Mouse (Mus musculus) liver, embryonic 14.5 days (tissue): ENCODE measurements around the gene Stbd1.

Experiments used
- CTCF ChIP-seq: IDR thresholded peaks from 2 replicates; pipeline ENCODE4 v1.5.1; 2016; ENCODE audit warnings: antibody characterized with exemption, low read depth, control low read depth
- EP300 ChIP-seq: IDR thresholded peaks from 2 replicates; pipeline ENCODE4 v1.6.1; 2016; ENCODE audit warnings: antibody characterized with exemption, low read depth

DNA sequence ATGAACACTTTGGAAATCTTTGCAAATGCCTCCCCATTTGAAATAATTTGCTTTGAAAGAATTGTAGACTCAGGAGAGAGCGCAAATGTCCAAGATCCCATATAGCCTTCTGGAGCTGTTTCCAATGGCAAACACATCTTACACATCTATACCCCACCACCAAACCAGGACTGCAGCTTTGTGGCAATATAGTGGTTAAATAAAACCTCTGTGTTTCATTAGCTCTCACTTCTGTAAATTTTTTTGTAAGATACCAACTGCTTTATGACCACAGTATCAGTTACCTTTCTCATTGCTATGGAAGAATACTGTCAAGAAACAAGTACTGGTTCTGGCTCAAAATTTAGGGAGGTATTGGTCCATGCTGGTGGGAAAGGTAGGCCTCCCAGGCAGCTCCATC is 46.9 kb upstream of the Stbd1 start:
- no peak for TF ChIP-seq CTCF
- TF ChIP-seq EP300, result no peak
